Mouse (Mus musculus): ENCODE data around the gene Tle2. TPM values are rescaled to one million over a fixed set of nuclear protein-coding genes. Genes with fewer than 3 reads are reported as not detected.
A peak's percentile ranks its signal among the peaks of the same experiment; 100 is the strongest.

Gene Tle2
- polyA plus RNA-seq, 1 experiment from 2014 or later: 3.0 TPM

DNA sequence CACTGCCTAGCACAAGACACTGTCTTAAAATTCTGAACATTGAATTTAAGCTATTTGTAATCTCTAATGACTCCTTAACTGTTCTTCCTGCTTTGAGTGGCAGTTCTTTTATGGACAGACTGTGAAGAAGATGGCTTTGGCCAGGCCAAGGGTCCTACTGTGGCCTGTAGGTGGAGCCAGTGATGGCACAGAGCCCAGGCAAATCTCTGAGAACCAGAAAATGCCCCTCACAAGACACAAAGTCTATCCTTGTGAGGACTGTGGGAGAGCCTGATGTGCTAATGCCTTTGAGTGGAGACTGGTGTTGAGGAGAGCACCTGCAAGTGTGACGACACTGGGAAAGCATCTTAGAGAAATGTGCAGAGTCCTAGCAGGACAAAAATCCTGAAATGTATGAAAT lies 33.9 kb downstream of the Tle2 start:
- H3K4me1 ChIP-seq (replicated peaks; ENCODE audit: control insufficient read depth, insufficient read depth, low read length): peaks cover 10% of the 10 kb centered on the region; the same call in 1 of the 2 replicates
- H3K36me3 ChIP-seq (ENCODE audit: control insufficient read depth, insufficient read depth): no peaks in the 10 kb centered on the region
- no peak overlapping the region for H3K4me2 ChIP-seq (replicated peaks; ENCODE audit: low read depth)
- no peak overlapping the region for H3K27ac ChIP-seq (ENCODE audit: low read depth, low read length)
- peak; percentile 54 for TF ChIP-seq CTCF (IDR thresholded peaks at IDR 0.05; ENCODE audit: low read depth)
- 90% methylated on average over 1 of the region's 1 CpGs for WGBS
- H3K4me3 ChIP-seq (ENCODE audit: low read depth, low read length): no peak overlapping the region
- no peaks in the 10 kb centered on the region for H3K27me3 ChIP-seq (replicated peaks; ENCODE audit: control insufficient read depth, insufficient read depth, low read length)
- H3K9ac ChIP-seq (ENCODE audit: low read depth, low read length): no peak overlapping the region
- peaks cover 3% of the 10 kb centered on the region; the same call in 1 of the 2 replicates for H3K9me3 ChIP-seq (ENCODE audit: control insufficient read depth)
- no peak for ATAC-seq

DNA sequence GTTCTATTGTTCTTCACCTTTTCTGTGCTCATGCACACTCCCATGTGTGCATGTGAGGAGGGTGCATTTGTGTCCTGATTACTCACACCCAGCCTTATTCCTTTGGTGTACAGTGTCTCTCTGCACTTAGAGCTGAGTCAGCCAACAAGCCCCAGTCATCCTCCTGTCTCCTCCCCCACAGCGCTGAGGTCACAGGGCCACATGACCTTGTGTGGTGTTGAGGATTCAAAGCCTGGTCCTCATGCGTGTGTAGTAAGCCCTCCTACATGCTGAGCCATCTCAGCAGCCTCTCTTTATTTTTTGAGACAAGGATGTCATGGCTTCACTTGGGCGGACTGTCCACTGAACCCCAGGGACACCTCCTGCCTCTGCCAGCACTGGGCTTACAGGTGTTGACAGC lies 38.4 kb downstream of the Tle2 start:
- Histone ChIP-seq H3K4me1 (replicated peaks; ENCODE audit: control insufficient read depth, insufficient read depth, low read length) (no peaks in the 10 kb centered on the region), H3K36me3 (ENCODE audit: control insufficient read depth, insufficient read depth) (no peaks in the 10 kb centered on the region), H3K9me3 (ENCODE audit: control insufficient read depth) (peaks cover 3% of the 10 kb centered on the region; the same call in 1 of the 2 replicates), H3K9ac (ENCODE audit: low read depth, low read length) (no peak overlapping the region), H3K27me3 (replicated peaks; ENCODE audit: control insufficient read depth, insufficient read depth, low read length) (no peaks in the 10 kb centered on the region), H3K4me3 (ENCODE audit: low read depth, low read length) (no peak overlapping the region), H3K4me2 (replicated peaks; ENCODE audit: low read depth) (no peak overlapping the region), H3K27ac (ENCODE audit: low read depth, low read length) (no peak overlapping the region)
- TF ChIP-seq CTCF (IDR thresholded peaks at IDR 0.05; ENCODE audit: low read depth): no peak
- ATAC-seq: no peak
- WGBS: 69% methylated on average over 3 of the region's 3 CpGs

GRCm38 (mm10) chr10:81615486-81615885 lies 41.1 kb downstream of the Tle2 start:
- TF ChIP-seq CTCF (IDR thresholded peaks at IDR 0.05; ENCODE audit: low read depth): no peak
- Histone ChIP-seq H3K9me3 (ENCODE audit: control insufficient read depth) (peaks cover 3% of the 10 kb centered on the region; the same call in 1 of the 2 replicates), H3K9ac (ENCODE audit: low read depth, low read length) (no peak overlapping the region), H3K27me3 (replicated peaks; ENCODE audit: control insufficient read depth, insufficient read depth, low read length) (no peaks in the 10 kb centered on the region), H3K4me2 (replicated peaks; ENCODE audit: low read depth) (no peak overlapping the region), H3K36me3 (ENCODE audit: control insufficient read depth, insufficient read depth) (no peaks in the 10 kb centered on the region), H3K4me3 (ENCODE audit: low read depth, low read length) (no peak overlapping the region), H3K4me1 (replicated peaks; ENCODE audit: control insufficient read depth, insufficient read depth, low read length) (no peaks in the 10 kb centered on the region), H3K27ac (ENCODE audit: low read depth, low read length) (no peak overlapping the region)
- no peak for ATAC-seq
- 75% methylated on average over 6 of the region's 6 CpGs for WGBS

GRCm38 (mm10) chr10:81619976-81620375 lies 45.6 kb downstream of the Tle2 start:
- Histone ChIP-seq H3K4me1 (replicated peaks; ENCODE audit: control insufficient read depth, insufficient read depth, low read length) (no peaks in the 10 kb centered on the region), H3K9me3 (ENCODE audit: control insufficient read depth) (no peaks in the 10 kb centered on the region), H3K4me3 (ENCODE audit: low read depth, low read length) (no peak overlapping the region), H3K27ac (ENCODE audit: low read depth, low read length) (no peak overlapping the region), H3K4me2 (replicated peaks; ENCODE audit: low read depth) (no peak overlapping the region), H3K27me3 (replicated peaks; ENCODE audit: control insufficient read depth, insufficient read depth, low read length) (no peaks in the 10 kb centered on the region), H3K9ac (ENCODE audit: low read depth, low read length) (no peak overlapping the region), H3K36me3 (ENCODE audit: control insufficient read depth, insufficient read depth) (peaks cover 21% of the 10 kb centered on the region)
- no peak for TF ChIP-seq CTCF (IDR thresholded peaks at IDR 0.05; ENCODE audit: low read depth)
- WGBS: 66% methylated on average over 5 of the region's 5 CpGs
- no peak for ATAC-seq

GRCm38 (mm10) chr10:81620786-81621185 lies 46.4 kb downstream of the Tle2 start:
- Histone ChIP-seq H3K27ac (ENCODE audit: low read depth, low read length) (no peak overlapping the region), H3K4me3 (ENCODE audit: low read depth, low read length) (no peak overlapping the region), H3K9me3 (ENCODE audit: control insufficient read depth) (no peaks in the 10 kb centered on the region), H3K4me2 (replicated peaks; ENCODE audit: low read depth) (no peak overlapping the region), H3K4me1 (replicated peaks; ENCODE audit: control insufficient read depth, insufficient read depth, low read length) (no peaks in the 10 kb centered on the region), H3K36me3 (ENCODE audit: control insufficient read depth, insufficient read depth) (peaks cover 23% of the 10 kb centered on the region), H3K27me3 (replicated peaks; ENCODE audit: control insufficient read depth, insufficient read depth, low read length) (no peaks in the 10 kb centered on the region), H3K9ac (ENCODE audit: low read depth, low read length) (no peak overlapping the region)
- no peak for TF ChIP-seq CTCF (IDR thresholded peaks at IDR 0.05; ENCODE audit: low read depth)
- 60% methylated on average over 9 of the region's 9 CpGs for WGBS
- no peak for ATAC-seq

DNA sequence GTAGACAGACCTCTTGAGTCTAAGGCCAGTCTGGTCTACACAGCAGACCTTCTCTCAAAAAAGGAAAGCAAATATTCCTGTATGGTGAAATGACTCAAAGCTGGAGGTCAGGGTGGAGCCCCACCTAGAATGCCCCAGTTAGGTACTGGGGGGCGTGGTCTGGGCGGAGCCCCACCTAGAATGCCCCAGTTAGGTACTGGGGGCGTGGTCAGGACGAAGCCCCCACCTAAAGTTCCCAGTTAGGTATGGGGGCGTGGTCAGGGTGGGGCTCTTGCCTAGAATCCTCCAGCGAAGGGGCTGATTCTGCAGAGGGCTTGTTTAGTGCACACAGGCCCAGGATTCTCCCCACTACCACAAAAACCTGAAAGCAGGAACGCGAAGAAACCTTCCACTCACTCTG lies 49.1 kb downstream of the Tle2 start:
- ATAC-seq: no peak
- 47% methylated on average over 8 of the region's 8 CpGs for WGBS
- Histone ChIP-seq H3K9ac (ENCODE audit: low read depth, low read length) (no peak overlapping the region), H3K36me3 (ENCODE audit: control insufficient read depth, insufficient read depth) (peaks cover 23% of the 10 kb centered on the region), H3K4me3 (ENCODE audit: low read depth, low read length) (no peak overlapping the region), H3K4me2 (replicated peaks; ENCODE audit: low read depth) (no peak overlapping the region), H3K9me3 (ENCODE audit: control insufficient read depth) (no peaks in the 10 kb centered on the region), H3K4me1 (replicated peaks; ENCODE audit: control insufficient read depth, insufficient read depth, low read length) (peaks cover 8% of the 10 kb centered on the region; the same call in 1 of the 2 replicates), H3K27ac (ENCODE audit: low read depth, low read length) (no peak overlapping the region), H3K27me3 (replicated peaks; ENCODE audit: control insufficient read depth, insufficient read depth, low read length) (no peaks in the 10 kb centered on the region)
- no peak for TF ChIP-seq CTCF (IDR thresholded peaks at IDR 0.05; ENCODE audit: low read depth)

Measured in intestine, postnatal 0 days (tissue).